Mouse (Mus musculus): Measurements from ENCODE around the gene Ubac1. TPM values are rescaled to one million over a fixed set of nuclear protein-coding genes. Genes with fewer than 3 reads are reported as not detected.

Ubac1 gene
- polyA plus RNA-seq (2012; rRNA removed): 84.6 and 112 TPM in 2 replicates

GRCm38 (mm10) chr2:26021561-26022257, at the start of gene Ubac1:
Ubac1 (minus strand) TSS chr2:26021747.

GRCm38 (mm10) chr2:25983159-25983907, 38.2 kb downstream of the Ubac1 start, which contains the start of gene Camsap1:
Camsap1 (minus strand) TSS chr2:25983282.

Other genes starting within 250 kb of the Ubac1 start
- gene Lcn11, start 244.7 kb downstream of the Ubac1 start, polyA plus RNA-seq (2012; rRNA removed): not detected in 2 replicates
- not detected in 2 replicates for gene Gm13539, start 239.5 kb downstream of the Ubac1 start, polyA plus RNA-seq (2012; rRNA removed)
- gene Glt6d1, start 205.9 kb downstream of the Ubac1 start, polyA plus RNA-seq (2012; rRNA removed): not detected in 2 replicates
- not detected in 2 replicates for gene Lcn9, start 198.6 kb downstream of the Ubac1 start, polyA plus RNA-seq (2012; rRNA removed)
- not detected in 2 replicates for gene Sohlh1, start 174.5 kb downstream of the Ubac1 start, polyA plus RNA-seq (2012; rRNA removed)
- gene Kcnt1, start 158.0 kb downstream of the Ubac1 start, polyA plus RNA-seq (2012; rRNA removed): 3.7 and 5.5 TPM in 2 replicates
- gene Camsap1, start 38.5 kb downstream of the Ubac1 start, polyA plus RNA-seq (2012; rRNA removed): 35.4 and 36.1 TPM in 2 replicates
- gene Nacc2, start 101.5 kb upstream of the Ubac1 start, polyA plus RNA-seq (2012; rRNA removed): 4.4 and 6.1 TPM in 2 replicates
- 1.7 and 5.5 TPM in 2 replicates for gene Lhx3, start 186.5 kb upstream of the Ubac1 start, polyA plus RNA-seq (2012; rRNA removed)
- 16.9 and 17.4 TPM in 2 replicates for gene Qsox2, start 215.8 kb upstream of the Ubac1 start, polyA plus RNA-seq (2012; rRNA removed)